Mouse (Mus musculus): ENCODE results near the gene Usp19. TPM values are rescaled to one million over a fixed set of nuclear protein-coding genes. Genes with fewer than 3 reads are reported as not detected.

Gene Usp19
- polyA plus RNA-seq, 1 experiment = 87.1 TPM

GRCm38 (mm10) chr9:108463713-108464112 lies 26.7 kb upstream of the Usp19 start:
- no peak for TF ChIP-seq POLR2A (IDR thresholded peaks at IDR 0.05; ENCODE audit: borderline replicate concordance, low read depth, low read length)
- TF ChIP-seq CTCF (IDR thresholded peaks at IDR 0.05; ENCODE audit: low read depth, low read length) = no peak
- no peak overlapping the region for H3K27ac ChIP-seq (ENCODE audit: insufficient read depth, low read depth, low read length)

GRCm38 (mm10) chr9:108466219-108466618 lies 24.2 kb upstream of the Usp19 start:
- H3K4me3 ChIP-seq (ENCODE audit: insufficient read depth, low read length) = no peak overlapping the region
- no peak for TF ChIP-seq CTCF (IDR thresholded peaks at IDR 0.05; ENCODE audit: low read depth, low read length)
- no peak for TF ChIP-seq POLR2A (IDR thresholded peaks at IDR 0.05; ENCODE audit: borderline replicate concordance, low read depth, low read length)
- H3K27ac ChIP-seq (ENCODE audit: insufficient read depth, low read depth, low read length) = no peak overlapping the region
- peaks cover 11% of the 10 kb centered on the region for H3K4me1 ChIP-seq (ENCODE audit: control insufficient read depth, insufficient read depth, low read length)

More at GRCm38 (mm10) chr9:108463713-108464112, 26.7 kb upstream of the Usp19 start:
- Histone ChIP-seq H3K4me3 (ENCODE audit: insufficient read depth, low read length) (no peak overlapping the region), H3K4me1 (ENCODE audit: control insufficient read depth, insufficient read depth, low read length) (peaks cover 21% of the 10 kb centered on the region)

- Histone ChIP-seq H3K4me3 (ENCODE audit: insufficient read depth, low read length) (no peak overlapping the region), H3K27ac (ENCODE audit: insufficient read depth, low read depth, low read length) (no peak overlapping the region), H3K4me1 (ENCODE audit: control insufficient read depth, insufficient read depth, low read length) (peaks cover 4% of the 10 kb centered on the region)
- no peak for TF ChIP-seq CTCF (IDR thresholded peaks at IDR 0.05; ENCODE audit: low read depth, low read length)
- TF ChIP-seq POLR2A (IDR thresholded peaks at IDR 0.05; ENCODE audit: borderline replicate concordance, low read depth, low read length) = no peak
Measured at GRCm38 (mm10) chr9:108469430-108469829, 21.0 kb upstream of the Usp19 start.

GRCm38 (mm10) chr9:108469845-108470244 lies 20.6 kb upstream of the Usp19 start:
- no peak for TF ChIP-seq POLR2A (IDR thresholded peaks at IDR 0.05; ENCODE audit: borderline replicate concordance, low read depth, low read length)
- no peak for TF ChIP-seq CTCF (IDR thresholded peaks at IDR 0.05; ENCODE audit: low read depth, low read length)
- Histone ChIP-seq H3K4me1 (ENCODE audit: control insufficient read depth, insufficient read depth, low read length) (peaks cover 6% of the 10 kb centered on the region), H3K27ac (ENCODE audit: insufficient read depth, low read depth, low read length) (no peak overlapping the region), H3K4me3 (ENCODE audit: insufficient read depth, low read length) (no peak overlapping the region)

- TF ChIP-seq CTCF (IDR thresholded peaks at IDR 0.05; ENCODE audit: low read depth, low read length) (no peak), POLR2A (IDR thresholded peaks at IDR 0.05; ENCODE audit: borderline replicate concordance, low read depth, low read length) (no peak)
- H3K27ac ChIP-seq (ENCODE audit: insufficient read depth, low read depth, low read length) = no peak overlapping the region
- H3K4me1 ChIP-seq (ENCODE audit: control insufficient read depth, insufficient read depth, low read length) = peaks cover 12% of the 10 kb centered on the region
- H3K4me3 ChIP-seq (ENCODE audit: insufficient read depth, low read length) = no peak overlapping the region
Measured at GRCm38 (mm10) chr9:108474528-108474927, 15.9 kb upstream of the Usp19 start.

- peak overlapping the region; percentile 23 for H3K4me3 ChIP-seq (ENCODE audit: insufficient read depth, low read length)
- H3K4me1 ChIP-seq (ENCODE audit: control insufficient read depth, insufficient read depth, low read length) = peaks cover 12% of the 10 kb centered on the region
- TF ChIP-seq CTCF (IDR thresholded peaks at IDR 0.05; ENCODE audit: low read depth, low read length) (no peak), POLR2A (IDR thresholded peaks at IDR 0.05; ENCODE audit: borderline replicate concordance, low read depth, low read length) (no peak)
- no peak overlapping the region for H3K27ac ChIP-seq (ENCODE audit: insufficient read depth, low read depth, low read length)
Measured at GRCm38 (mm10) chr9:108478638-108479156, 11.7 kb upstream of the Usp19 start.

- peaks cover 10% of the 10 kb centered on the region for H3K4me1 ChIP-seq (ENCODE audit: control insufficient read depth, insufficient read depth, low read length)
- H3K4me3 ChIP-seq (ENCODE audit: insufficient read depth, low read length) = no peak overlapping the region
- H3K27ac ChIP-seq (ENCODE audit: insufficient read depth, low read depth, low read length) = no peak overlapping the region
- TF ChIP-seq CTCF (IDR thresholded peaks at IDR 0.05; ENCODE audit: low read depth, low read length) = no peak
- TF ChIP-seq POLR2A (IDR thresholded peaks at IDR 0.05; ENCODE audit: borderline replicate concordance, low read depth, low read length) = no peak
Measured at GRCm38 (mm10) chr9:108479241-108479640, 11.2 kb upstream of the Usp19 start.

- Histone ChIP-seq H3K27ac (ENCODE audit: insufficient read depth, low read depth, low read length) (no peak within 1 kb of the TSS), H3K4me3 (ENCODE audit: insufficient read depth, low read length) (peak within 1 kb of the TSS; percentile 23), H3K4me1 (ENCODE audit: control insufficient read depth, insufficient read depth, low read length) (peaks cover 6% of the 10 kb centered on the region; the same call in 1 of the 2 replicates)
- TF ChIP-seq POLR2A (IDR thresholded peaks at IDR 0.05; ENCODE audit: borderline replicate concordance, low read depth, low read length) = no peak
- no peak for TF ChIP-seq CTCF (IDR thresholded peaks at IDR 0.05; ENCODE audit: low read depth, low read length)
Measured at GRCm38 (mm10) chr9:108479721-108480351, 10.6 kb upstream of the Usp19 start, which contains the start of gene Lamb2. TSS of gene Lamb2 (plus strand) at chr9:108479736.

- Histone ChIP-seq H3K27ac (ENCODE audit: insufficient read depth, low read depth, low read length) (no peak overlapping the region), H3K4me3 (ENCODE audit: insufficient read depth, low read length) (no peak overlapping the region), H3K4me1 (ENCODE audit: control insufficient read depth, insufficient read depth, low read length) (no peaks in the 10 kb centered on the region)
- no peak for TF ChIP-seq POLR2A (IDR thresholded peaks at IDR 0.05; ENCODE audit: borderline replicate concordance, low read depth, low read length)
- TF ChIP-seq CTCF (IDR thresholded peaks at IDR 0.05; ENCODE audit: low read depth, low read length) = no peak
Measured at GRCm38 (mm10) chr9:108480813-108481519, 9.4 kb upstream of the Usp19 start.
